Mouse (Mus musculus) cerebellum, adult 2 months (tissue): ENCODE measurements at regions not wholly inside any gene's neighbourhood (a gene's known extent, or its start where the extent isn't known, plus 50 kb on each side); places are given as distances from the start of the nearest gene placed in this dataset.

ENCODE experiments used
- CTCF ChIP-seq: fragments of 200-500 bp; IDR thresholded peaks from 2 replicates; pipeline ENCODE4 v1.5.1; 2011; ENCODE audit warnings: low read depth, mild to moderate bottlenecking, control low read depth, low read length, moderate library complexity, borderline replicate concordance; ENCODE audit not compliant: insufficient read depth
- POLR2A ChIP-seq: fragments of 200-500 bp; IDR thresholded peaks from 2 replicates; pipeline ENCODE4 v1.6.1; 2011; ENCODE audit warnings: low read length, control low read depth, borderline replicate concordance; ENCODE audit not compliant: insufficient read depth

DNA sequence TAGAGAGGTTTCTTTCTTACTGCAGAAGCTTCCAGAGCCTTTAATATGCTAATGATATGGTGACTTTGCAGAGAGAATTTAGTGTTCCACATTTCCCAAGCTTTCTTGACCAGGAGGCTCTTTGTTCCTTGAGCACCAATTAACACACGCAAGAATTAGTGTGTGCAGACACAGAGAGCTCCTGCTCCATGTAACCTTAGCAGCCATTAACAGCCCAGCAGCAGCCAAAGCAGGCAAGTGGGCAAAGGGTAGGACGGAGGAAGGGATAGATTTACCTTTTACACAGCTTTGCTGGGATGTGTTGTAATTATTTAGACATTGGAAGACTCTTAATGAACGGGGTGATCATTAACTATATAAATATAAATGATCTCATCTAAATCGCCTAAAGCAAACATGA lies 181.8 kb downstream of the Rnd3 start:
- TF ChIP-seq CTCF, result no peak
- TF ChIP-seq POLR2A, result no peak
